Mouse (Mus musculus): ENCODE results near the gene Kiss1r.

- TF ChIP-seq CTCF (IDR thresholded peaks at IDR 0.05; ENCODE audit: borderline replicate concordance, extremely low read depth, insufficient read depth, insufficient read length): no peak
- TF ChIP-seq POLR2A (IDR thresholded peaks at IDR 0.05; ENCODE audit: borderline replicate concordance, extremely low read depth, insufficient read depth, insufficient read length, poor library complexity, severe bottlenecking): no peak
Measured at GRCm38 (mm10) chr10:79916081-79916480, 690 bp upstream of the Kiss1r start.
